Mouse (Mus musculus): Measurements from ENCODE around the gene Adamts6. TPM values are rescaled to one million over a fixed set of nuclear protein-coding genes. Genes with fewer than 3 reads are reported as not detected.
A peak's percentile ranks its signal among the peaks of the same experiment; 100 is the strongest.

Gene Adamts6
- polyA plus RNA-seq, 1 experiment = 27.4 TPM

- Histone ChIP-seq H3K4me1 (ENCODE audit: control insufficient read depth, insufficient read depth, low read length) (no peaks in the 10 kb centered on the region; the same call in 1 of the 2 replicates), H3K4me3 (ENCODE audit: insufficient read depth, low read length) (no peak overlapping the region), H3K27ac (ENCODE audit: insufficient read depth, low read length) (peak overlapping the region; percentile 90)
- TF ChIP-seq POLR2A (IDR thresholded peaks at IDR 0.05; ENCODE audit: low read depth, low read length) = 0 out of 2 replicates have a peak, but pooled peaks have one; percentile 3
- no peak for TF ChIP-seq CTCF (IDR thresholded peaks at IDR 0.05; ENCODE audit: borderline replicate concordance, insufficient read depth, low read length)
These were observed 255.1 kb downstream of the Adamts6 start for GRCm38 (mm10) chr13:104542759-104543141.

Other genes with a start within 250 kb of the Adamts6 start
- 39.9 and 44.0 TPM in 2 replicates for gene Nln, start 178.2 kb upstream of the Adamts6 start, polyA plus RNA-seq (2011; ENCODE audit: insufficient read length, low read depth, missing spikeins)
- 6.8 and 7.2 TPM in 2 replicates for gene Sgtb, start 178.1 kb upstream of the Adamts6 start, polyA plus RNA-seq (2011; ENCODE audit: insufficient read length, low read depth, missing spikeins)
- gene Trappc13, start 109.4 kb upstream of the Adamts6 start, polyA plus RNA-seq (2011; ENCODE audit: insufficient read length, low read depth, missing spikeins) = 55.4 and 57.5 TPM in 2 replicates
- 17.7 and 22.9 TPM in 2 replicates for gene Trim23, start 109.0 kb upstream of the Adamts6 start, polyA plus RNA-seq (2011; ENCODE audit: insufficient read length, low read depth, missing spikeins)
- gene Cenpk, start 59.2 kb upstream of the Adamts6 start, polyA plus RNA-seq (2011; ENCODE audit: insufficient read length, low read depth, missing spikeins) = 12.5 and 23.2 TPM in 2 replicates
- gene Ppwd1, start 59.0 kb upstream of the Adamts6 start, polyA plus RNA-seq (2011; ENCODE audit: insufficient read length, low read depth, missing spikeins) = 14.7 and 20.8 TPM in 2 replicates